Mouse (Mus musculus) brown adipose tissue, adult 24 weeks (tissue): ENCODE measurements around the gene Egfl8. TPM values are rescaled to one million over a fixed set of nuclear protein-coding genes. Genes with fewer than 3 reads are reported as not detected.

ENCODE experiments used
- H3K27ac ChIP-seq: fragments of 200-500 bp; replicated peaks from 2 replicates; pipeline ENCODE4 v1.5.1; 2012; ENCODE audit warnings: low read depth, mild to moderate bottlenecking, low read length
- H3K4me1 ChIP-seq: fragments of 200-500 bp; 2 replicates; pipeline ENCODE4 v1.6.1; 2012; ENCODE audit warnings: low read length, mixed read lengths; ENCODE audit not compliant: control insufficient read depth, insufficient read depth, insufficient read length
- H3K4me3 ChIP-seq: fragments of 200-500 bp; 2 replicates; pipeline ENCODE4 v1.5.1; 2012; ENCODE audit warnings: low read depth, mild to moderate bottlenecking, low read length, moderate library complexity; ENCODE audit not compliant: insufficient read depth
- polyA plus RNA-seq: library from polyadenylated mRNA; stranded (reverse); fragments of >200 nt; gene quantifications from 2 replicates; pipeline ENCODE4 v1.2.4, GENCODE M21; 2012; ENCODE audit not compliant: missing spikeins, insufficient read depth, insufficient read length

The Egfl8 gene
- polyA plus RNA-seq: 1.4 TPM in 1 of 2 replicates, not detected in the other

GRCm38 (mm10) chr17:34615871-34616270 lies at the start of gene Egfl8:
Gene Egfl8, minus strand, starts transcription at chr17:34615971.
- peak within 1 kb of the TSS; percentile 23 for H3K27ac ChIP-seq
- H3K4me1 ChIP-seq: no peaks in the 10 kb centered on the region
- H3K4me3 ChIP-seq: no peak within 1 kb of the TSS

GRCm38 (mm10) chr17:34664472-34664871 lies 48.7 kb upstream of the Egfl8 start:
- H3K4me1 ChIP-seq: peaks cover 3% of the 10 kb centered on the region; the same call in 1 of the 2 replicates
- no peak overlapping the region for H3K27ac ChIP-seq
- H3K4me3 ChIP-seq: no peak overlapping the region

- Histone ChIP-seq H3K4me1 (peaks cover 3% of the 10 kb centered on the region; the same call in 1 of the 2 replicates), H3K4me3 (no peak overlapping the region)
These were observed 47.8 kb upstream of the Egfl8 start for GRCm38 (mm10) chr17:34663558-34663957.

GRCm38 (mm10) chr17:34662978-34663377 lies 47.2 kb upstream of the Egfl8 start:
- H3K27ac ChIP-seq: no peak overlapping the region
- peaks cover 3% of the 10 kb centered on the region; the same call in 1 of the 2 replicates for H3K4me1 ChIP-seq
- H3K4me3 ChIP-seq: peak overlapping the region; percentile 4; the same call in 1 of the 2 replicates

More at GRCm38 (mm10) chr17:34663558-34663957, 47.8 kb upstream of the Egfl8 start:
- no peak overlapping the region for H3K27ac ChIP-seq

- Histone ChIP-seq H3K4me3 (peak overlapping the region; percentile 4), H3K27ac (peak overlapping the region; percentile 30; the same call in 1 of the 2 replicates), H3K4me1 (peaks cover 3% of the 10 kb centered on the region)
These were observed 46.7 kb upstream of the Egfl8 start for GRCm38 (mm10) chr17:34662468-34662867.

GRCm38 (mm10) chr17:34661121-34661591 lies 45.4 kb upstream of the Egfl8 start:
- Histone ChIP-seq H3K4me1 (peaks cover 4% of the 10 kb centered on the region), H3K4me3 (peak overlapping the region; percentile 46), H3K27ac (peak overlapping the region; percentile 79)

GRCm38 (mm10) chr17:34660259-34660820 lies 44.6 kb upstream of the Egfl8 start:
- H3K27ac ChIP-seq: peak overlapping the region; percentile 58
- peaks cover 10% of the 10 kb centered on the region for H3K4me1 ChIP-seq
- peak overlapping the region; percentile 46 for H3K4me3 ChIP-seq

GRCm38 (mm10) chr17:34659897-34660214 lies 44.1 kb upstream of the Egfl8 start:
- Histone ChIP-seq H3K4me1 (peaks cover 14% of the 10 kb centered on the region), H3K27ac (peak overlapping the region; percentile 33), H3K4me3 (0 out of 2 replicates have a peak overlapping the region, but pooled peaks have one; percentile 2)

- Histone ChIP-seq H3K4me3 (0 out of 2 replicates have a peak overlapping the region, but pooled peaks have one; percentile 2), H3K27ac (peak overlapping the region; percentile 33)
These were observed 43.6 kb upstream of the Egfl8 start for GRCm38 (mm10) chr17:34659181-34659896.

GRCm38 (mm10) chr17:34658591-34658990 lies 42.8 kb upstream of the Egfl8 start:
- Histone ChIP-seq H3K4me1 (peaks cover 14% of the 10 kb centered on the region), H3K4me3 (no peak overlapping the region), H3K27ac (no peak overlapping the region)

More at GRCm38 (mm10) chr17:34659181-34659896, 43.6 kb upstream of the Egfl8 start:
- H3K4me1 ChIP-seq: peaks cover 14% of the 10 kb centered on the region

GRCm38 (mm10) chr17:34658145-34658544 lies 42.4 kb upstream of the Egfl8 start:
- H3K27ac ChIP-seq: no peak overlapping the region
- peaks cover 14% of the 10 kb centered on the region for H3K4me1 ChIP-seq
- no peak overlapping the region for H3K4me3 ChIP-seq

GRCm38 (mm10) chr17:34657271-34657670 lies 41.5 kb upstream of the Egfl8 start:
- no peak overlapping the region for H3K4me3 ChIP-seq
- H3K4me1 ChIP-seq: peaks cover 14% of the 10 kb centered on the region
- H3K27ac ChIP-seq: 0 out of 2 replicates have a peak overlapping the region, but pooled peaks have one; percentile 15

- Histone ChIP-seq H3K4me1 (peaks cover 14% of the 10 kb centered on the region), H3K27ac (peak overlapping the region; percentile 67)
These were observed 40.9 kb upstream of the Egfl8 start for GRCm38 (mm10) chr17:34656666-34657065.

GRCm38 (mm10) chr17:34655581-34655991 lies 39.8 kb upstream of the Egfl8 start:
- no peak overlapping the region for H3K4me3 ChIP-seq
- peaks cover 11% of the 10 kb centered on the region for H3K4me1 ChIP-seq
- peak overlapping the region; percentile 67 for H3K27ac ChIP-seq

More at GRCm38 (mm10) chr17:34656666-34657065, 40.9 kb upstream of the Egfl8 start:
- no peak overlapping the region for H3K4me3 ChIP-seq

- H3K27ac ChIP-seq: peak overlapping the region; percentile 27
- no peak overlapping the region for H3K4me3 ChIP-seq
- H3K4me1 ChIP-seq: peaks cover 11% of the 10 kb centered on the region
These were observed 39.4 kb upstream of the Egfl8 start for GRCm38 (mm10) chr17:34655160-34655559.
